Mouse (Mus musculus) hindbrain, embryonic 16.5 days (tissue): ENCODE data around the gene Olfr248. TPM values are rescaled to one million over a fixed set of nuclear protein-coding genes. Genes with fewer than 3 reads are reported as not detected.

Source experiments
- ATAC-seq: fragments of 200-750 bp; cut with Nextera tagmentation; 2 replicates; pipeline ENCODE4 v1.8.0; 2017; ENCODE audit warnings: moderate TSS enrichment, moderate library complexity
- H3K27ac ChIP-seq: fragments of 300-500 bp; sonication (generic); 2 replicates; pipeline ENCODE4 v1.5.1; 2014; ENCODE audit warnings: low read depth, mild to moderate bottlenecking, control low read depth, low read length, moderate library complexity
- H3K27me3 ChIP-seq: fragments of 300-500 bp; sonication (generic); replicated peaks from 2 replicates; pipeline ENCODE4 v1.6.1; 2014; ENCODE audit warnings: low read length; ENCODE audit not compliant: control insufficient read depth, insufficient read depth
- H3K36me3 ChIP-seq: fragments of 300-500 bp; sonication (generic); 2 replicates; pipeline ENCODE4 v1.6.1; 2014; ENCODE audit warnings: mild to moderate bottlenecking, low read length, moderate library complexity, mixed read lengths; ENCODE audit not compliant: control insufficient read depth, insufficient read depth
- H3K4me1 ChIP-seq: fragments of 300-500 bp; sonication (generic); 2 replicates; pipeline ENCODE4 v1.6.1; 2014; ENCODE audit warnings: low read depth, low read length; ENCODE audit not compliant: control insufficient read depth, insufficient read depth
- H3K4me2 ChIP-seq: fragments of 300-500 bp; sonication (generic); 2 replicates; pipeline ENCODE4 v1.6.1; 2014; ENCODE audit warnings: mild to moderate bottlenecking, low read length, control low read depth, moderate library complexity
- H3K4me3 ChIP-seq: fragments of 300-500 bp; sonication (generic); 2 replicates; pipeline ENCODE4 v1.5.1; 2014; ENCODE audit warnings: mild to moderate bottlenecking, low read length, control low read depth, moderate library complexity
- H3K9ac ChIP-seq: fragments of 300-500 bp; sonication (generic); 2 replicates; pipeline ENCODE4 v1.6.1; 2014; ENCODE audit warnings: low read depth, mild to moderate bottlenecking, control low read depth, low read length, moderate library complexity
- H3K9me3 ChIP-seq: fragments of 300-500 bp; sonication (generic); 2 replicates; pipeline ENCODE4 v1.6.1; 2014; ENCODE audit warnings: mild to moderate bottlenecking, low read length, moderate library complexity; ENCODE audit not compliant: control insufficient read depth
- WGBS: fragments of 180-500 bp; shearing (Covaris S2); extraction: QIAGEN DNeasy Blood & Tissue Kit; methylation state at CpG from one replicate; pipeline ENCODE4 v1.1.7; 2014; 5-methylcytosine and 5-hydroxymethylcytosine counted together
- polyA plus RNA-seq: library from polyadenylated mRNA; unstranded; fragments of >200 nt; fragmentation: Nextera tagmentation; extraction: Ambion mirVana; gene quantifications from 2 replicates; pipeline ENCODE4 v1.2.1, GENCODE M21; 2015

Olfr248 gene
- polyA plus RNA-seq, 1 experiment from 2014 or later = not detected

GRCm38 (mm10) chr1:174428407-174428806 is 37.6 kb downstream of the Olfr248 start:
- Histone ChIP-seq H3K4me1 (no peaks in the 10 kb centered on the region), H3K27me3 (no peaks in the 10 kb centered on the region), H3K4me2 (no peak overlapping the region), H3K4me3 (no peak overlapping the region), H3K36me3 (no peaks in the 10 kb centered on the region), H3K9ac (no peak overlapping the region), H3K9me3 (no peaks in the 10 kb centered on the region), H3K27ac (no peak overlapping the region)
- ATAC-seq = no peak
- WGBS = 93% methylated on average over 2 of the region's 2 CpGs

- no peak overlapping the region for H3K4me3 ChIP-seq
- H3K4me2 ChIP-seq = no peak overlapping the region
- H3K9me3 ChIP-seq = no peaks in the 10 kb centered on the region
- ATAC-seq = no peak
- H3K27ac ChIP-seq = no peak overlapping the region
- H3K27me3 ChIP-seq = no peaks in the 10 kb centered on the region
- 80% methylated on average over 1 of the region's 1 CpGs for WGBS
- no peak overlapping the region for H3K9ac ChIP-seq
- H3K36me3 ChIP-seq = no peaks in the 10 kb centered on the region
- H3K4me1 ChIP-seq = no peaks in the 10 kb centered on the region
Measured at GRCm38 (mm10) chr1:174434121-174434520, 43.3 kb downstream of the Olfr248 start.

Other genes starting within 250 kb of the Olfr248 start
- gene Olfr420, start 235.4 kb upstream of the Olfr248 start, polyA plus RNA-seq = not detected in 2 replicates
- gene Spta1, start 218.3 kb upstream of the Olfr248 start, polyA plus RNA-seq = 0.03 and 0.07 TPM in 2 replicates
- gene Olfr419, start 139.0 kb upstream of the Olfr248 start, polyA plus RNA-seq = not detected in 2 replicates
- not detected in 2 replicates for gene Mptx1, start 60.5 kb upstream of the Olfr248 start, polyA plus RNA-seq
- gene Olfr417, start 25.9 kb upstream of the Olfr248 start, polyA plus RNA-seq = not detected in 2 replicates
- not detected in 2 replicates for gene Olfr414, start 33.0 kb downstream of the Olfr248 start, polyA plus RNA-seq
- gene Olfr220, start 51.0 kb downstream of the Olfr248 start, polyA plus RNA-seq = not detected in 2 replicates
- gene Fmn2, start 110.8 kb downstream of the Olfr248 start, polyA plus RNA-seq = 6.3 and 6.5 TPM in 2 replicates